Mouse (Mus musculus): ENCODE data around the gene Plekhg3.
A peak's percentile ranks its signal among the peaks of the same experiment; 100 is the strongest.

Gene Plekhg3

GRCm38 (mm10) chr12:76527245-76527881 lies 3.3 kb upstream of the Plekhg3 start:
- peak; percentile 19 for DNase-seq (ENCODE audit: low spot score)

- no peak for DNase-seq (ENCODE audit: low spot score)
Measured at GRCm38 (mm10) chr12:76528766-76529165, 1.9 kb upstream of the Plekhg3 start.

GRCm38 (mm10) chr12:76531986-76532925 lies 1.6 kb downstream of the Plekhg3 start:
- no peak for DNase-seq (ENCODE audit: low spot score)

- no peak for DNase-seq (ENCODE audit: low spot score)
Measured at GRCm38 (mm10) chr12:76532926-76533376, 2.3 kb downstream of the Plekhg3 start.

- DNase-seq (ENCODE audit: low spot score): peak; percentile 14
Measured at GRCm38 (mm10) chr12:76533377-76534222, 2.9 kb downstream of the Plekhg3 start.

- no peak for DNase-seq (ENCODE audit: low spot score)
Measured at GRCm38 (mm10) chr12:76534233-76534632, 3.5 kb downstream of the Plekhg3 start.

- no peak for DNase-seq (ENCODE audit: low spot score)
Measured at GRCm38 (mm10) chr12:76534641-76535283, 4.1 kb downstream of the Plekhg3 start.

- DNase-seq (ENCODE audit: low spot score): no peak
Measured at GRCm38 (mm10) chr12:76535471-76535900, 4.8 kb downstream of the Plekhg3 start.

GRCm38 (mm10) chr12:76536591-76537153 lies 6.0 kb downstream of the Plekhg3 start:
- no peak for DNase-seq (ENCODE audit: low spot score)

- DNase-seq (ENCODE audit: low spot score): peak; percentile 41
Measured at GRCm38 (mm10) chr12:76537434-76537833, 6.7 kb downstream of the Plekhg3 start.

- DNase-seq (ENCODE audit: low spot score): no peak
Measured at GRCm38 (mm10) chr12:76540169-76540568, 9.5 kb downstream of the Plekhg3 start.

GRCm38 (mm10) chr12:76540701-76541221 lies 10.1 kb downstream of the Plekhg3 start:
- DNase-seq (ENCODE audit: low spot score): no peak

- no peak for DNase-seq (ENCODE audit: low spot score)
Measured at GRCm38 (mm10) chr12:76541475-76541874, 10.8 kb downstream of the Plekhg3 start.

GRCm38 (mm10) chr12:76541879-76542278 lies 11.2 kb downstream of the Plekhg3 start:
- no peak for DNase-seq (ENCODE audit: low spot score)

- no peak for DNase-seq (ENCODE audit: low spot score)
Measured at GRCm38 (mm10) chr12:76545786-76546370, 15.2 kb downstream of the Plekhg3 start.

- DNase-seq (ENCODE audit: low spot score): no peak
Measured at GRCm38 (mm10) chr12:76546383-76547276, 15.9 kb downstream of the Plekhg3 start.

- DNase-seq (ENCODE audit: low spot score): no peak
Measured at GRCm38 (mm10) chr12:76547409-76548081, 16.9 kb downstream of the Plekhg3 start.

- DNase-seq (ENCODE audit: low spot score): no peak
Measured at GRCm38 (mm10) chr12:76548082-76548423, 17.4 kb downstream of the Plekhg3 start.

- DNase-seq (ENCODE audit: low spot score): no peak
Measured at GRCm38 (mm10) chr12:76549203-76549602, 18.5 kb downstream of the Plekhg3 start.

Data from spleen, adult 12 weeks (tissue).